Mouse (Mus musculus) heart, embryonic 12.5 days (tissue): ENCODE measurements around the gene Smarca2. TPM values are rescaled to one million over a fixed set of nuclear protein-coding genes. Genes with fewer than 3 reads are reported as not detected.

ENCODE experiments used
- ATAC-seq: fragments of 200-750 bp; cut with Nextera tagmentation; 2 replicates; pipeline ENCODE4 v1.8.0; 2017; ENCODE audit warnings: moderate TSS enrichment, moderate library complexity; ENCODE audit not compliant: insufficient number of reproducible peaks, low FRiP score
- H3K27ac ChIP-seq: fragments of 300-500 bp; sonication (generic); 2 replicates; pipeline ENCODE4 v1.5.1; 2016; ENCODE audit warnings: mild to moderate bottlenecking, moderate library complexity; ENCODE audit not compliant: poor library complexity, severe bottlenecking
- H3K27me3 ChIP-seq: fragments of 300-500 bp; sonication (generic); replicated peaks from 2 replicates; pipeline ENCODE4 v1.6.1; 2016; ENCODE audit warnings: mild to moderate bottlenecking, moderate library complexity
- H3K36me3 ChIP-seq: fragments of 300-500 bp; sonication (generic); 2 replicates; pipeline ENCODE4 v1.6.1; 2016; ENCODE audit warnings: mild to moderate bottlenecking, moderate library complexity
- H3K4me1 ChIP-seq: fragments of 300-500 bp; sonication (generic); replicated peaks from 2 replicates; pipeline ENCODE4 v1.6.1; 2016; ENCODE audit warnings: mild to moderate bottlenecking
- H3K4me2 ChIP-seq: fragments of 300-500 bp; sonication (generic); 2 replicates; pipeline ENCODE4 v1.6.1; 2016; ENCODE audit warnings: mild to moderate bottlenecking, moderate library complexity
- H3K4me3 ChIP-seq: fragments of 300-500 bp; sonication (generic); 2 replicates; pipeline ENCODE4 v1.5.1; 2016; ENCODE audit warnings: mild to moderate bottlenecking
- H3K9ac ChIP-seq: fragments of 300-500 bp; sonication (generic); 2 replicates; pipeline ENCODE4 v1.6.1; 2016; ENCODE audit warnings: mild to moderate bottlenecking, moderate library complexity
- H3K9me3 ChIP-seq: fragments of 300-500 bp; sonication (generic); replicated peaks from 2 replicates; pipeline ENCODE4 v1.6.1; 2016; ENCODE audit warnings: mild to moderate bottlenecking, moderate library complexity
- WGBS: fragments of 180-500 bp; shearing (Covaris S2); methylation state at CpG from one replicate; pipeline ENCODE4 v1.1.7; 2016; 5-methylcytosine and 5-hydroxymethylcytosine counted together
- polyA plus RNA-seq: library from polyadenylated mRNA; unstranded; fragments of >200 nt; fragmentation: Nextera tagmentation; extraction: Ambion mirVana; gene quantifications from 2 replicates; pipeline ENCODE4 v1.2.1, GENCODE M21; 2016

Gene Smarca2
- polyA plus RNA-seq = 31.0 and 34.1 TPM in 2 replicates

- under 1% methylated on average over 44 of the region's 45 CpGs for WGBS
- Histone ChIP-seq H3K27me3 (peaks cover 3% of the 10 kb centered on the region; the same call in 1 of the 2 replicates), H3K9me3 (no peaks in the 10 kb centered on the region), H3K27ac (peak within 1 kb of the TSS; percentile 95), H3K4me1 (peaks cover 9% of the 10 kb centered on the region), H3K4me3 (peak within 1 kb of the TSS; percentile 86), H3K36me3 (no peaks in the 10 kb centered on the region), H3K4me2 (peak within 1 kb of the TSS; percentile 97), H3K9ac (peak within 1 kb of the TSS; percentile 80)
- ATAC-seq = peak; percentile 90
Measured at GRCm38 (mm10) chr19:26604755-26605300, at the start of gene Smarca2. Gene Smarca2 (plus strand): TSS chr19:26605050.

GRCm38 (mm10) chr19:26564850-26565249 is 40.0 kb upstream of the Smarca2 start:
- Histone ChIP-seq H3K36me3 (no peaks in the 10 kb centered on the region), H3K4me1 (no peaks in the 10 kb centered on the region), H3K4me2 (no peak overlapping the region), H3K4me3 (no peak overlapping the region), H3K27me3 (no peaks in the 10 kb centered on the region), H3K27ac (no peak overlapping the region), H3K9ac (no peak overlapping the region), H3K9me3 (no peaks in the 10 kb centered on the region)
- WGBS = 60% methylated on average over 2 of the region's 2 CpGs
- ATAC-seq = no peak

GRCm38 (mm10) chr19:26566109-26566508 is 38.7 kb upstream of the Smarca2 start:
- H3K36me3 ChIP-seq = no peaks in the 10 kb centered on the region
- no peaks in the 10 kb centered on the region for H3K9me3 ChIP-seq
- no peak overlapping the region for H3K4me3 ChIP-seq
- H3K27ac ChIP-seq = no peak overlapping the region
- H3K4me2 ChIP-seq = no peak overlapping the region
- no peak overlapping the region for H3K9ac ChIP-seq
- WGBS = 83% methylated on average over 9 of the region's 9 CpGs
- no peaks in the 10 kb centered on the region for H3K4me1 ChIP-seq
- H3K27me3 ChIP-seq = no peaks in the 10 kb centered on the region
- ATAC-seq = no peak

- 83% methylated on average over 5 of the region's 5 CpGs for WGBS
- Histone ChIP-seq H3K4me3 (no peak overlapping the region), H3K4me2 (no peak overlapping the region), H3K27ac (no peak overlapping the region), H3K4me1 (no peaks in the 10 kb centered on the region), H3K9ac (no peak overlapping the region), H3K9me3 (no peaks in the 10 kb centered on the region), H3K27me3 (no peaks in the 10 kb centered on the region), H3K36me3 (no peaks in the 10 kb centered on the region)
- ATAC-seq = no peak
Measured at GRCm38 (mm10) chr19:26568236-26568635, 36.6 kb upstream of the Smarca2 start.

- no peaks in the 10 kb centered on the region for H3K27me3 ChIP-seq
- ATAC-seq = no peak
- H3K9me3 ChIP-seq = no peaks in the 10 kb centered on the region
- no peak overlapping the region for H3K4me2 ChIP-seq
- 84% methylated on average over 5 of the region's 5 CpGs for WGBS
- H3K4me3 ChIP-seq = no peak overlapping the region
- H3K36me3 ChIP-seq = no peaks in the 10 kb centered on the region
- no peak overlapping the region for H3K27ac ChIP-seq
- no peak overlapping the region for H3K9ac ChIP-seq
- no peaks in the 10 kb centered on the region for H3K4me1 ChIP-seq
Measured at GRCm38 (mm10) chr19:26568941-26569340, 35.9 kb upstream of the Smarca2 start.

GRCm38 (mm10) chr19:26569461-26569860 is 35.4 kb upstream of the Smarca2 start:
- Histone ChIP-seq H3K27ac (no peak overlapping the region), H3K36me3 (no peaks in the 10 kb centered on the region), H3K4me3 (no peak overlapping the region), H3K27me3 (no peaks in the 10 kb centered on the region), H3K9me3 (no peaks in the 10 kb centered on the region), H3K4me1 (no peaks in the 10 kb centered on the region), H3K4me2 (no peak overlapping the region), H3K9ac (no peak overlapping the region)
- 80% methylated on average over 1 of the region's 1 CpGs for WGBS
- ATAC-seq = no peak

- no peak for ATAC-seq
- Histone ChIP-seq H3K36me3 (no peaks in the 10 kb centered on the region), H3K4me3 (no peak overlapping the region), H3K27me3 (no peaks in the 10 kb centered on the region), H3K9ac (no peak overlapping the region), H3K9me3 (no peaks in the 10 kb centered on the region), H3K27ac (no peak overlapping the region), H3K4me2 (no peak overlapping the region), H3K4me1 (no peaks in the 10 kb centered on the region)
- 68% methylated on average over 5 of the region's 5 CpGs for WGBS
Measured at GRCm38 (mm10) chr19:26579645-26580044, 25.2 kb upstream of the Smarca2 start.

GRCm38 (mm10) chr19:26580061-26580460 is 24.8 kb upstream of the Smarca2 start:
- WGBS = 78% methylated on average over 1 of the region's 1 CpGs
- no peak overlapping the region for H3K9ac ChIP-seq
- no peaks in the 10 kb centered on the region for H3K27me3 ChIP-seq
- no peaks in the 10 kb centered on the region for H3K36me3 ChIP-seq
- no peak overlapping the region for H3K27ac ChIP-seq
- H3K4me2 ChIP-seq = no peak overlapping the region
- H3K4me1 ChIP-seq = no peaks in the 10 kb centered on the region
- no peak for ATAC-seq
- H3K9me3 ChIP-seq = no peaks in the 10 kb centered on the region
- H3K4me3 ChIP-seq = no peak overlapping the region

GRCm38 (mm10) chr19:26594661-26595060 is 10.2 kb upstream of the Smarca2 start:
- H3K36me3 ChIP-seq = no peaks in the 10 kb centered on the region
- H3K4me2 ChIP-seq = no peak overlapping the region
- no peaks in the 10 kb centered on the region for H3K9me3 ChIP-seq
- no peak overlapping the region for H3K4me3 ChIP-seq
- no peaks in the 10 kb centered on the region for H3K27me3 ChIP-seq
- no peak overlapping the region for H3K27ac ChIP-seq
- no peaks in the 10 kb centered on the region for H3K4me1 ChIP-seq
- no peak for ATAC-seq
- no peak overlapping the region for H3K9ac ChIP-seq

GRCm38 (mm10) chr19:26601459-26601858 is 3.4 kb upstream of the Smarca2 start:
- no peak for ATAC-seq
- H3K9me3 ChIP-seq = no peaks in the 10 kb centered on the region

GRCm38 (mm10) chr19:26603296-26603860 is 1.5 kb upstream of the Smarca2 start:
- Histone ChIP-seq H3K4me1 (peaks cover 7% of the 10 kb centered on the region), H3K9ac (no peak overlapping the region), H3K4me3 (no peak overlapping the region), H3K36me3 (no peaks in the 10 kb centered on the region), H3K4me2 (no peak overlapping the region), H3K27me3 (0 out of 2 replicates have a peak, but pooled peaks cover under 1% of the 10 kb centered on the region), H3K9me3 (no peaks in the 10 kb centered on the region), H3K27ac (no peak overlapping the region)
- ATAC-seq = no peak
- WGBS = 40% methylated on average over 2 of the region's 2 CpGs

More at GRCm38 (mm10) chr19:26601459-26601858, 3.4 kb upstream of the Smarca2 start:
- no peaks in the 10 kb centered on the region for H3K27me3 ChIP-seq
- WGBS = 64% methylated on average over 4 of the region's 4 CpGs
- no peak overlapping the region for H3K9ac ChIP-seq
- no peaks in the 10 kb centered on the region for H3K36me3 ChIP-seq
- no peak overlapping the region for H3K27ac ChIP-seq
- no peak overlapping the region for H3K4me3 ChIP-seq
- H3K4me1 ChIP-seq = no peaks in the 10 kb centered on the region
- H3K4me2 ChIP-seq = no peak overlapping the region
